Mouse (Mus musculus): ENCODE measurements around the gene Trim9.

DNA sequence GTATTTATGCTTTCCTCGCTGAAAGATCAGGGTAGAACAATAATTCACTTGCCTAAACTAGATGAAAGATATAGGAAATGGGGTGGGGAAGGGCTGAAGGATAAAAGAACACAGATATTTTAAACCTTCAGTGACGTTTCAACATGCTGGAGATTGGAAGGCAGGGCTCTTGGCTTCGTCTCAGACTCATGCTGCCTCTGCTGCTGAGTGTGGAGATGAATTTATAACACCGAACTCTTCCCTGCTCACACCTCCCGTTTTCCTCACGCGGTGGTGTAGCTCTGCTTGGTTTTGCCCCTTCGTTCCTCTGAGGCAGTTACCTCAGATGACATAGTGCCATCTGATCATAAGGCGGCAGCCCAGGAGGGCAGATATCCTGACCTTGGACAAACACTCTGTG is 21.4 kb upstream of the Trim9 start:
- TF ChIP-seq SIN3A (IDR thresholded peaks at IDR 0.05; ENCODE audit: low read length): no peak
- TF ChIP-seq E2F4 (IDR thresholded peaks at IDR 0.05; ENCODE audit: borderline replicate concordance, low read depth, low read length): no peak
- no peak for TF ChIP-seq CTCF (IDR thresholded peaks at IDR 0.05 in 2 of 3, conservative IDR thresholded peaks at IDR 0.05 in 1 of 3; ENCODE audit: control insufficient read depth in 1 of 3, insufficient read depth in 1 of 3, low read depth in 2 of 3, low read length in 3 of 3, poor library complexity in 1 of 3, severe bottlenecking in 1 of 3)
- no peak for TF ChIP-seq SMC3 (IDR thresholded peaks at IDR 0.05; ENCODE audit: low read depth, low read length)
- TF ChIP-seq USF2 (IDR thresholded peaks at IDR 0.05; ENCODE audit: borderline replicate concordance in 1 of 2, insufficient read depth in 1 of 2, low read depth in 1 of 2, low read length in 2 of 2): no peak
- TF ChIP-seq RAD21 (IDR thresholded peaks at IDR 0.05; ENCODE audit: low read depth, low read length): no peak
- TF ChIP-seq MXI1 (IDR thresholded peaks at IDR 0.05; ENCODE audit: low read depth, low read length): no peak
- TF ChIP-seq TAL1 (IDR thresholded peaks at IDR 0.05; ENCODE audit: low read length): no peak
- no peak for TF ChIP-seq NELFE (IDR thresholded peaks at IDR 0.05; ENCODE audit: low read depth, low read length)
- TF ChIP-seq ZC3H11A (IDR thresholded peaks at IDR 0.05; ENCODE audit: low read depth, low read length): no peak
- no peak for TF ChIP-seq MYB (IDR thresholded peaks at IDR 0.05; ENCODE audit: low read depth, low read length)
- no peak for TF ChIP-seq POLR2A (IDR thresholded peaks at IDR 0.05; ENCODE audit: control insufficient read depth in 1 of 2, insufficient read depth in 1 of 2, low read depth in 1 of 2, low read length in 2 of 2, poor library complexity in 1 of 2)
